Mouse (Mus musculus) megakaryocyte, embryonic 14.5 days (primary cell): ENCODE measurements around the gene Ptprh.

Experiments used
- FLI1 ChIP-seq: IDR thresholded peaks from 2 replicates; pipeline ENCODE4 v1.6.1; 2012; ENCODE audit warnings: low read length, inconsistent platforms, mixed read lengths
- GATA1 ChIP-seq: IDR thresholded peaks from 3 replicates; pipeline ENCODE4 v1.6.1; 2012; ENCODE audit warnings: mixed read lengths, low read length, inconsistent platforms, borderline replicate concordance

- TF ChIP-seq GATA1, result no peak
- TF ChIP-seq FLI1, result no peak
Observed at GRCm38 (mm10) chr7:4509863-4510608, 93.8 kb downstream of the Ptprh start.
